Mouse (Mus musculus) CD4-positive naive resting alpha-beta T cell, adult 76 days (primary cell): Measurements from ENCODE around the gene Acsm4. TPM values are rescaled to one million over a fixed set of nuclear protein-coding genes. Genes with fewer than 3 reads are reported as not detected.

Experiments
- total RNA-seq: library from RNA; stranded (reverse); gene quantifications from one replicate; pipeline ENCODE4 v1.2.4, GENCODE M21; 2023

Acsm4 gene
- total RNA-seq, result not detected

DNA sequence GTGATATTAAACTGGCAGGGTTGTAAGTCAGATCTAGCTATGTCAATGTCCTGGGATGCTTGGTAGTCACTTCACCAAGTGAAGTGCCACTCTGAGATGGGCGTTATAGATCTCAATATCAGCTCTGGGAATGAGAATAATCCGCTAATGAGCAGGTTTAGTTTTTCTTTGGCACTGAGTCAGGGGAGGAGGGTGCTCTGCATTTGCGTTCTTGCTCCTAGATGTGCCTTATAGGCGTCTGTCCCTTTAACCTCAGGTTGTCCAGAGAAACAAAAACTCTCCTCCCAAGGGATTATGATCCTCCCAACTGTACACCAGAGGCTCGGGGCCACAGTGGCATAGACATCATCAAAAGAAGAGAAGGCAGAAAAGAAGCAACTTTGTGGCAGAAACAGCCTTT, at the start of gene Acsm4:
TSS of gene Acsm4 (plus strand) at position 301 of the 400 bp plus-strand sequence.

GRCm38 (mm10) chr7:119720253-119720946, 30.6 kb downstream of the Acsm4 start, which contains the start of gene Thumpd1:
Thumpd1 (minus strand) TSS chr7:119720798.

DNA sequence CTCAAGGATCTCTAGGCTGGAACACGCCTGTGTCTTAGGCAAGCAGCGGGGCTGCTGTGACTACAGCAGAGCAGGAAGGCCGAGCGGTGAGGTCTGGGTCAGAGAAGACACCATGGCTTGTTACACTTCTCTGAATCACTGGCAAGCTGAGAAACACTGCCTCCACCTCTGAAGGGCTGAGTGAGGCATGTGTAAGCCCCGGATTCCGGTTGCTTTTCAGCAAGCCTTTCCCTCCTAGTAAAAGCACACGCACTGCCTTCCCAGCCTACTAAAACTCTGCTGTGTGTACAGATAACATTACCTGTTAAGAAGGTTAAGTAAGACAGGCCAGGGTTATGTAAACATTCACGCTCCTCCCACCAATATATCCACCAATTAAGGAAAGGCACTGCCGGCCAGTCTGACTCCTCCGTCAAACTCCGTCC, 70.7 kb downstream of the Acsm4 start, which contains the start of gene Acsm3:
TSS of gene Acsm3 (plus strand) at position 397 of the 425 bp plus-strand sequence.

Other genes with a start within 250 kb of the Acsm4 start
- gene Gp2, start 230.7 kb upstream of the Acsm4 start, total RNA-seq, result 0.85 TPM
- not detected for gene Umod, start 210.7 kb upstream of the Acsm4 start, total RNA-seq
- gene Acsm5, start 170.6 kb upstream of the Acsm4 start, total RNA-seq, result not detected
- gene Pdilt, start 166.5 kb upstream of the Acsm4 start, total RNA-seq, result not detected
- gene Acsm2, start 135.7 kb upstream of the Acsm4 start, total RNA-seq, result not detected
- not detected for gene Acsm1, start 83.0 kb upstream of the Acsm4 start, total RNA-seq
- gene Thumpd1, start 30.8 kb downstream of the Acsm4 start, total RNA-seq, result 96.7 TPM
- not detected for gene Acsm3, start 70.9 kb downstream of the Acsm4 start, total RNA-seq
- gene Rexo5, start 104.0 kb downstream of the Acsm4 start, total RNA-seq, result 48.4 TPM
- 6.2 TPM for gene Eri2, start 104.0 kb downstream of the Acsm4 start, total RNA-seq
- 6.3 TPM for gene Lyrm1, start 205.8 kb downstream of the Acsm4 start, total RNA-seq
- 21.3 TPM for gene Dcun1d3, start 206.3 kb downstream of the Acsm4 start, total RNA-seq